Mouse (Mus musculus) CH12.LX (cell line): ENCODE measurements at regions not wholly inside any gene's neighbourhood (a gene's known extent, or its start where the extent isn't known, plus 50 kb on each side); places are given as distances from the start of the nearest gene placed in this dataset.

Experiments
- CTCF ChIP-seq, 2 experiments: IDR thresholded peaks in 1 of 2; conservative IDR thresholded peaks in 1 of 2; 2 replicates each; pipeline ENCODE4 v1.5.1; 2011 to 2012; ENCODE audit warnings: low read depth in 2 of 2, low read length in 2 of 2, improper control_type of control experiment in 1 of 2, inconsistent platforms in 1 of 2, mild to moderate bottlenecking in 1 of 2, moderate library complexity in 1 of 2
- EP300 ChIP-seq: IDR thresholded peaks from 2 replicates; pipeline ENCODE4 v1.6.1; 2011; ENCODE audit warnings: low read length, improper control_type of control experiment
- HCFC1 ChIP-seq: IDR thresholded peaks from 2 replicates; pipeline ENCODE4 v1.6.1; 2012; ENCODE audit warnings: low read depth, mild to moderate bottlenecking, inconsistent platforms, low read length, improper control_type of control experiment
- JUND ChIP-seq: conservative IDR thresholded peaks from 2 replicates; pipeline ENCODE4 v1.6.1; 2011; ENCODE audit warnings: low read depth, low read length, improper control_type of control experiment
- MAZ ChIP-seq: IDR thresholded peaks from 2 replicates; pipeline ENCODE4 v1.6.1; 2012; ENCODE audit warnings: low read depth, mild to moderate bottlenecking, inconsistent platforms, low read length, improper control_type of control experiment, moderate library complexity
- MEF2A ChIP-seq: IDR thresholded peaks from 2 replicates; pipeline ENCODE4 v1.6.1; 2014; ENCODE audit warnings: low read depth, mild to moderate bottlenecking, inconsistent platforms, low read length, improper control_type of control experiment, borderline replicate concordance
- POLR2A ChIP-seq: IDR thresholded peaks from 2 replicates; pipeline ENCODE4 v1.6.1; 2011; ENCODE audit warnings: low read depth, mild to moderate bottlenecking, improper control_type of control experiment, low read length
- POLR2AphosphoS2 ChIP-seq: IDR thresholded peaks from 2 replicates; pipeline ENCODE4 v1.6.1; 2011; ENCODE audit warnings: low read depth, low read length, improper control_type of control experiment
- RAD21 ChIP-seq: IDR thresholded peaks from 2 replicates; pipeline ENCODE4 v1.6.1; 2011; ENCODE audit warnings: low read depth, mild to moderate bottlenecking, low read length, improper control_type of control experiment, moderate library complexity
- RCOR1 ChIP-seq: conservative IDR thresholded peaks from 2 replicates; pipeline ENCODE4 v1.6.1; 2012; ENCODE audit warnings: low read depth, mild to moderate bottlenecking, inconsistent platforms, low read length, improper control_type of control experiment
- TCF12 ChIP-seq: IDR thresholded peaks from 2 replicates; pipeline ENCODE4 v1.6.1; 2014; ENCODE audit warnings: low read depth, mild to moderate bottlenecking, inconsistent platforms, low read length, improper control_type of control experiment
- USF2 ChIP-seq: conservative IDR thresholded peaks from 2 replicates; pipeline ENCODE4 v1.6.1; 2011; ENCODE audit warnings: low read depth, low read length, improper control_type of control experiment
- ZC3H11A ChIP-seq: IDR thresholded peaks from 2 replicates; pipeline ENCODE4 v1.6.1; 2012; ENCODE audit warnings: low read depth, mild to moderate bottlenecking, inconsistent platforms, low read length, improper control_type of control experiment
- ZNF384 ChIP-seq: IDR thresholded peaks from 2 replicates; pipeline ENCODE4 v1.6.1; 2012; ENCODE audit warnings: low read depth, low read length, improper control_type of control experiment, inconsistent platforms

GRCm38 (mm10) chr2:109406591-109407079, 126.1 kb upstream of the Mettl15 start:
- TF ChIP-seq POLR2A (no peak), EP300 (no peak), CTCF (conservative IDR thresholded peaks at IDR 0.05 in 1 of 2, IDR thresholded peaks at IDR 0.05 in 1 of 2; ENCODE audit: low read depth in 2 of 2, low read length in 2 of 2) (no peak), MEF2A (peak; percentile 70), MAZ (no peak), RCOR1 (no peak), TCF12 (no peak), ZNF384 (no peak), JUND (no peak), RAD21 (no peak), ZC3H11A (no peak), HCFC1 (no peak), POLR2AphosphoS2 (no peak), USF2 (no peak)
